Mouse (Mus musculus) heart, embryonic 16.5 days (tissue): Measurements from ENCODE around the gene Asb3. TPM values are rescaled to one million over a fixed set of nuclear protein-coding genes. Genes with fewer than 3 reads are reported as not detected.

ENCODE experiments used
- ATAC-seq: fragments of 200-750 bp; cut with Nextera tagmentation; replicated peaks from 2 replicates; pipeline ENCODE4 v1.8.0; 2017; ENCODE audit warnings: moderate number of reproducible peaks; ENCODE audit not compliant: insufficient read depth, low FRiP score; ENCODE audit errors: extremely low read depth
- H3K27ac ChIP-seq: fragments of 300-500 bp; sonication (generic); 2 replicates; pipeline ENCODE4 v1.5.1; 2014; ENCODE audit warnings: mild to moderate bottlenecking, low read length, control low read depth, moderate library complexity
- H3K27me3 ChIP-seq: fragments of 300-500 bp; sonication (generic); 2 replicates; pipeline ENCODE4 v1.6.1; 2014; ENCODE audit warnings: low read length, mixed read lengths; ENCODE audit not compliant: control insufficient read depth, insufficient read depth
- H3K36me3 ChIP-seq: fragments of 300-500 bp; sonication (generic); 2 replicates; pipeline ENCODE4 v1.6.1; 2014; ENCODE audit not compliant: control insufficient read depth, insufficient read depth
- H3K4me1 ChIP-seq: fragments of 300-500 bp; sonication (generic); 2 replicates; pipeline ENCODE4 v1.6.1; 2014; ENCODE audit warnings: low read length, mixed read lengths; ENCODE audit not compliant: control insufficient read depth, insufficient read depth
- H3K4me2 ChIP-seq: fragments of 300-500 bp; sonication (generic); 2 replicates; pipeline ENCODE4 v1.6.1; 2014; ENCODE audit warnings: low read depth, mild to moderate bottlenecking, control low read depth, low read length
- H3K4me3 ChIP-seq: fragments of 300-500 bp; sonication (generic); 2 replicates; pipeline ENCODE4 v1.5.1; 2014; ENCODE audit warnings: mild to moderate bottlenecking, control low read depth, low read length
- H3K9ac ChIP-seq: fragments of 300-500 bp; sonication (generic); 2 replicates; pipeline ENCODE4 v1.6.1; 2014; ENCODE audit warnings: low read length, control low read depth
- H3K9me3 ChIP-seq: fragments of 300-500 bp; sonication (generic); replicated peaks from 2 replicates; pipeline ENCODE4 v1.6.1; 2016; ENCODE audit warnings: low read length; ENCODE audit not compliant: control insufficient read depth
- WGBS: fragments of 180-500 bp; shearing (Covaris S2); extraction: QIAGEN DNeasy Blood & Tissue Kit; methylation state at CpG from one replicate; pipeline ENCODE4 v1.1.7; 2014; 5-methylcytosine and 5-hydroxymethylcytosine counted together
- polyA plus RNA-seq: library from polyadenylated mRNA; unstranded; fragments of >200 nt; fragmentation: Nextera tagmentation; extraction: Ambion mirVana; gene quantifications from 2 replicates; pipeline ENCODE4 v1.2.1, GENCODE M21; 2015

The Asb3 gene
- polyA plus RNA-seq, 1 experiment from 2014 or later = 20.6 TPM

- WGBS = 95% methylated on average over 3 of the region's 3 CpGs
- no peak overlapping the region for H3K27ac ChIP-seq
- H3K4me2 ChIP-seq = no peak overlapping the region
- H3K36me3 ChIP-seq = peaks cover 14% of the 10 kb centered on the region
- H3K9ac ChIP-seq = no peak overlapping the region
- no peaks in the 10 kb centered on the region for H3K4me1 ChIP-seq
- ATAC-seq = no peak
- no peaks in the 10 kb centered on the region for H3K9me3 ChIP-seq
- H3K4me3 ChIP-seq = no peak overlapping the region
- no peaks in the 10 kb centered on the region for H3K27me3 ChIP-seq
These were observed 38.1 kb downstream of the Asb3 start for GRCm38 (mm10) chr11:30923283-30923682.

- Histone ChIP-seq H3K4me2 (no peak overlapping the region), H3K27ac (no peak overlapping the region), H3K36me3 (peaks cover 26% of the 10 kb centered on the region), H3K9ac (no peak overlapping the region), H3K4me1 (no peaks in the 10 kb centered on the region), H3K4me3 (no peak overlapping the region), H3K27me3 (no peaks in the 10 kb centered on the region), H3K9me3 (no peaks in the 10 kb centered on the region)
- no peak for ATAC-seq
These were observed 42.9 kb downstream of the Asb3 start for GRCm38 (mm10) chr11:30928079-30928478.

GRCm38 (mm10) chr11:30928498-30928897, 43.3 kb downstream of the Asb3 start:
- no peak overlapping the region for H3K4me2 ChIP-seq
- no peak for ATAC-seq
- H3K27ac ChIP-seq = no peak overlapping the region
- H3K4me3 ChIP-seq = no peak overlapping the region
- WGBS = 90% methylated on average over 1 of the region's 1 CpGs
- H3K4me1 ChIP-seq = no peaks in the 10 kb centered on the region
- H3K9me3 ChIP-seq = no peaks in the 10 kb centered on the region
- peaks cover 26% of the 10 kb centered on the region for H3K36me3 ChIP-seq
- no peak overlapping the region for H3K9ac ChIP-seq
- H3K27me3 ChIP-seq = no peaks in the 10 kb centered on the region

- no peak for ATAC-seq
- peaks cover 38% of the 10 kb centered on the region for H3K36me3 ChIP-seq
- H3K4me2 ChIP-seq = no peak overlapping the region
- WGBS = 89% methylated on average over 2 of the region's 2 CpGs
- H3K27ac ChIP-seq = no peak overlapping the region
- H3K4me1 ChIP-seq = no peaks in the 10 kb centered on the region
- H3K4me3 ChIP-seq = no peak overlapping the region
- H3K27me3 ChIP-seq = no peaks in the 10 kb centered on the region
- H3K9me3 ChIP-seq = no peaks in the 10 kb centered on the region
- H3K9ac ChIP-seq = no peak overlapping the region
These were observed 58.3 kb downstream of the Asb3 start for GRCm38 (mm10) chr11:30943522-30943921.

- H3K36me3 ChIP-seq = peaks cover 20% of the 10 kb centered on the region
- no peak overlapping the region for H3K27ac ChIP-seq
- H3K4me2 ChIP-seq = peak overlapping the region; percentile 75
- peak overlapping the region; percentile 95 for H3K4me3 ChIP-seq
- H3K27me3 ChIP-seq = no peaks in the 10 kb centered on the region
- H3K4me1 ChIP-seq = peaks cover 7% of the 10 kb centered on the region
- peak overlapping the region; percentile 94; the same call in 1 of the 2 replicates for H3K9ac ChIP-seq
- WGBS = 58% methylated on average over 5 of the region's 5 CpGs
- ATAC-seq = no peak
- 0 out of 2 replicates have a peak, but pooled peaks cover 3% of the 10 kb centered on the region for H3K9me3 ChIP-seq
These were observed 67.6 kb downstream of the Asb3 start for GRCm38 (mm10) chr11:30952829-30953228.

GRCm38 (mm10) chr11:30953469-30954154, 68.4 kb downstream of the Asb3 start:
- H3K4me3 ChIP-seq = peak overlapping the region; percentile 95
- H3K4me2 ChIP-seq = peak overlapping the region; percentile 75
- H3K36me3 ChIP-seq = peaks cover 16% of the 10 kb centered on the region
- H3K27ac ChIP-seq = peak overlapping the region; percentile 90
- peak; percentile 84 for ATAC-seq
- peaks cover 7% of the 10 kb centered on the region for H3K4me1 ChIP-seq
- 0 out of 2 replicates have a peak, but pooled peaks cover 3% of the 10 kb centered on the region for H3K9me3 ChIP-seq
- under 1% methylated on average over 29 of the region's 32 CpGs for WGBS
- peak overlapping the region; percentile 94 for H3K9ac ChIP-seq
- no peaks in the 10 kb centered on the region for H3K27me3 ChIP-seq

GRCm38 (mm10) chr11:30954279-30954725, 69.1 kb downstream of the Asb3 start, which contains the start of gene Erlec1:
TSS of gene Erlec1 (minus strand) at chr11:30954335.
- Histone ChIP-seq H3K36me3 (peaks cover 12% of the 10 kb centered on the region), H3K4me2 (peak within 1 kb of the TSS; percentile 96), H3K9ac (peak within 1 kb of the TSS; percentile 94), H3K4me1 (peaks cover 7% of the 10 kb centered on the region), H3K27ac (peak within 1 kb of the TSS; percentile 90), H3K27me3 (no peaks in the 10 kb centered on the region), H3K9me3 (0 out of 2 replicates have a peak, but pooled peaks cover 3% of the 10 kb centered on the region), H3K4me3 (peak within 1 kb of the TSS; percentile 95)
- peak; percentile 98 for ATAC-seq
- WGBS = 0% methylated on average over 40 of the region's 40 CpGs

- Histone ChIP-seq H3K27ac (no peak overlapping the region), H3K4me2 (peak overlapping the region; percentile 75; the same call in 1 of the 2 replicates), H3K4me1 (peaks cover 5% of the 10 kb centered on the region; the same call in 1 of the 2 replicates), H3K36me3 (no peaks in the 10 kb centered on the region), H3K4me3 (no peak overlapping the region), H3K9ac (no peak overlapping the region; the same call in 1 of the 2 replicates), H3K9me3 (no peaks in the 10 kb centered on the region), H3K27me3 (no peaks in the 10 kb centered on the region)
- no peak for ATAC-seq
- WGBS = 40% methylated on average over 2 of the region's 2 CpGs
These were observed 100.0 kb downstream of the Asb3 start for GRCm38 (mm10) chr11:30985237-30985636.

- peak within 1 kb of the TSS; percentile 65 for H3K4me3 ChIP-seq
- H3K9ac ChIP-seq = peak within 1 kb of the TSS; percentile 80
- peak within 1 kb of the TSS; percentile 87 for H3K27ac ChIP-seq
- peak; percentile 94 for ATAC-seq
- peak within 1 kb of the TSS; percentile 75 for H3K4me2 ChIP-seq
- under 1% methylated on average over 22 of the region's 22 CpGs for WGBS
- no peaks in the 10 kb centered on the region for H3K27me3 ChIP-seq
- H3K36me3 ChIP-seq = no peaks in the 10 kb centered on the region
- no peaks in the 10 kb centered on the region for H3K9me3 ChIP-seq
- H3K4me1 ChIP-seq = peaks cover 5% of the 10 kb centered on the region; the same call in 1 of the 2 replicates
These were observed 100.8 kb downstream of the Asb3 start, which contains the start of gene Chac2 for GRCm38 (mm10) chr11:30985877-30986624. TSS of gene Chac2 (minus strand) at chr11:30986350.
